Mouse (Mus musculus) frontal cortex, postnatal 36 days (tissue): ENCODE results near the gene Prom2.
A peak's percentile ranks its signal among the peaks of the same experiment; 100 is the strongest.

Source experiments
- DNase-seq, 2 experiments: peaks; one replicate each; pipeline ENCODE4 v3.0.0; 2022; ENCODE audit warnings: low spot score in 2 of 2

Prom2 gene

GRCm38 (mm10) chr2:127484476-127485170, 56.6 kb downstream of the Prom2 start:
- peak in 1 of 2 experiments; percentile 28 for DNase-seq

- no peak for DNase-seq
Measured at GRCm38 (mm10) chr2:127483001-127483400, 58.3 kb downstream of the Prom2 start.

- DNase-seq = no peak
Measured at GRCm38 (mm10) chr2:127482533-127482911, 58.7 kb downstream of the Prom2 start.

- DNase-seq = no peak
Measured at GRCm38 (mm10) chr2:127481841-127482532, 59.3 kb downstream of the Prom2 start.

GRCm38 (mm10) chr2:127479763-127480162, 61.5 kb downstream of the Prom2 start:
- no peak for DNase-seq

- DNase-seq = peak in 1 of 2 experiments; percentile 41
Measured at GRCm38 (mm10) chr2:127479210-127479609, 62.1 kb downstream of the Prom2 start.
